In genomic region chr11:81504791-81505430, GRCm38 (mm10) we compare ENCODE assay signal across 19 mouse cellular contexts.
A peak's percentile ranks its signal among the peaks of the same experiment; 100 is the strongest.
DNase-seq lines count a peak whose midpoint lies in the region; ATAC-seq and TF ChIP-seq lines count a peak whose summit lies in the region.
"Had no signal": no experiment of that assay in that cellular context is flagged by ENCODE, and none has a peak within 500 bp of the region (broad histone marks: within the 10 kb centered on the region; RNA-seq: fewer than 3 reads in every experiment).

No protein-coding gene starts in this region.

- peak; percentile 24 for DNase-seq in forebrain, embryonic 11.5 days (ENCODE audit: low spot score)
- DNase-seq in midbrain, embryonic 10.5 days (ENCODE audit: low spot score) = no peak
- DNase-seq in midbrain, postnatal 0 days (ENCODE audit: low spot score) = no peak
- DNase-seq in embryonic facial prominence, embryonic 10.5 days (ENCODE audit: low spot score) = no peak
- no peak for DNase-seq in left cerebral cortex, adult 2 months (ENCODE audit: extremely low spot score in 1 of 2, low spot score in 2 of 2)
- DNase-seq in gastrocnemius, postnatal 36 days = no peak
- DNase-seq: adrenal gland, adult 8-10 months; cerebellum, adult 11 months; cerebellum, adult 8-10 months; cerebellum, postnatal 14 days; embryo, embryonic 11 days; gastrocnemius, postnatal 14 days; heart, postnatal 4 days had no signal

- no peak overlapping the region for H3K4me2 ChIP-seq in forebrain, embryonic 11.5 days (ENCODE audit: low read depth, low read length, severe bottlenecking)
- no peak overlapping the region for H3K4me2 ChIP-seq in forebrain, embryonic 12.5 days
- H3K4me2 ChIP-seq in midbrain, postnatal 0 days (ENCODE audit: low read depth, low read length, poor library complexity, severe bottlenecking) = no peak overlapping the region
- H3K4me2 ChIP-seq: heart, embryonic 13.5 days; hindbrain, embryonic 14.5 days; intestine, embryonic 15.5 days had no signal

- ATAC-seq in forebrain, embryonic 11.5 days (replicated peaks; ENCODE audit: low FRiP score) = no peak
- ATAC-seq in forebrain, embryonic 12.5 days (ENCODE audit: low FRiP score) = no peak
- no peak for ATAC-seq in midbrain, postnatal 0 days (ENCODE audit: low FRiP score)
- ATAC-seq: forebrain, embryonic 16.5 days; intestine, embryonic 15.5 days; Patski had no signal

- TF ChIP-seq CTCF in midbrain, postnatal 0 days (IDR thresholded peaks at IDR 0.05) = no peak
- TF ChIP-seq CTCF in left cerebral cortex, adult 2 months (IDR thresholded peaks at IDR 0.05) = no peak

- no peak overlapping the region for H3K9ac ChIP-seq in forebrain, embryonic 11.5 days (ENCODE audit: low read length)
- no peak overlapping the region for H3K9ac ChIP-seq in forebrain, embryonic 12.5 days
- no peak overlapping the region for H3K9ac ChIP-seq in midbrain, postnatal 0 days (replicated peaks; ENCODE audit: low read length, poor library complexity, severe bottlenecking)
- H3K9ac ChIP-seq: heart, embryonic 13.5 days; hindbrain, embryonic 14.5 days; intestine, embryonic 15.5 days had no signal

- no peak overlapping the region for H3K4me3 ChIP-seq in forebrain, embryonic 11.5 days (ENCODE audit: low read depth, low read length)
- H3K4me3 ChIP-seq in forebrain, embryonic 12.5 days (replicated peaks) = no peak overlapping the region
- H3K4me3 ChIP-seq in midbrain, embryonic 10.5 days = no peak overlapping the region
- H3K4me3 ChIP-seq in midbrain, postnatal 0 days (ENCODE audit: low read depth, low read length) = no peak overlapping the region
- no peak overlapping the region for H3K4me3 ChIP-seq in embryonic facial prominence, embryonic 10.5 days
- H3K4me3 ChIP-seq in left cerebral cortex, adult 2 months = no peak overlapping the region
- H3K4me3 ChIP-seq: heart, embryonic 13.5 days; intestine, embryonic 15.5 days had no signal

- no peak overlapping the region for H3K27ac ChIP-seq in forebrain, embryonic 11.5 days (ENCODE audit: low read depth, low read length)
- H3K27ac ChIP-seq in forebrain, embryonic 12.5 days = no peak overlapping the region
- peak overlapping the region; percentile 58; the same call in 1 of the 2 replicates for H3K27ac ChIP-seq in midbrain, embryonic 10.5 days (replicated peaks)
- H3K27ac ChIP-seq in midbrain, postnatal 0 days (ENCODE audit: low read depth, low read length) = no peak overlapping the region
- 0 out of 2 replicates have a peak overlapping the region, but pooled peaks have one; percentile 19 for H3K27ac ChIP-seq in embryonic facial prominence, embryonic 10.5 days (replicated peaks)
- no peak overlapping the region for H3K27ac ChIP-seq in left cerebral cortex, adult 2 months
- H3K27ac ChIP-seq: heart, embryonic 13.5 days; hindbrain, embryonic 14.5 days; intestine, embryonic 15.5 days had no signal

- no peaks in the 10 kb centered on the region for H3K9me3 ChIP-seq in forebrain, embryonic 11.5 days (ENCODE audit: control insufficient read depth, low read length)
- no peaks in the 10 kb centered on the region for H3K9me3 ChIP-seq in forebrain, embryonic 12.5 days
- no peaks in the 10 kb centered on the region for H3K9me3 ChIP-seq in midbrain, embryonic 10.5 days (replicated peaks)
- no peaks in the 10 kb centered on the region for H3K9me3 ChIP-seq in midbrain, postnatal 0 days (ENCODE audit: low read length)
- no peaks in the 10 kb centered on the region for H3K9me3 ChIP-seq in embryonic facial prominence, embryonic 10.5 days
- H3K9me3 ChIP-seq: heart, embryonic 13.5 days; intestine, embryonic 15.5 days had no signal

- no peaks in the 10 kb centered on the region for H3K27me3 ChIP-seq in forebrain, embryonic 11.5 days (ENCODE audit: control insufficient read depth, insufficient read depth, low read length)
- H3K27me3 ChIP-seq in forebrain, embryonic 12.5 days = no peaks in the 10 kb centered on the region
- no peaks in the 10 kb centered on the region; the same call in 1 of the 2 replicates for H3K27me3 ChIP-seq in midbrain, embryonic 10.5 days (ENCODE audit: low read depth, poor library complexity, severe bottlenecking)
- no peaks in the 10 kb centered on the region for H3K27me3 ChIP-seq in midbrain, postnatal 0 days (ENCODE audit: insufficient read depth, low read length)
- H3K27me3 ChIP-seq in embryonic facial prominence, embryonic 10.5 days (replicated peaks; ENCODE audit: low read depth, poor library complexity, severe bottlenecking) = no peaks in the 10 kb centered on the region; the same call in 1 of the 2 replicates
- H3K27me3 ChIP-seq: heart, embryonic 13.5 days; intestine, embryonic 15.5 days had no signal

- H3K36me3 ChIP-seq in forebrain, embryonic 11.5 days (ENCODE audit: control insufficient read depth, insufficient read depth, low read length) = no peaks in the 10 kb centered on the region
- no peaks in the 10 kb centered on the region for H3K36me3 ChIP-seq in forebrain, embryonic 12.5 days (replicated peaks)
- H3K36me3 ChIP-seq in midbrain, embryonic 10.5 days = no peaks in the 10 kb centered on the region
- no peaks in the 10 kb centered on the region for H3K36me3 ChIP-seq in midbrain, postnatal 0 days (ENCODE audit: insufficient read depth, low read length)
- no peaks in the 10 kb centered on the region for H3K36me3 ChIP-seq in embryonic facial prominence, embryonic 10.5 days (replicated peaks)
- H3K36me3 ChIP-seq: heart, embryonic 13.5 days; intestine, embryonic 15.5 days had no signal

- intact Hi-C loops in left cerebral cortex, adult 2 months (cut with DNase I) = loop anchor here (5.0 kb wide), 1 partner anchor 128 kb away; no protein-coding TSS in a partner anchor
- intact Hi-C loops in gastrocnemius, postnatal 36 days (cut with DNase I) = no loop called here

- WGBS in forebrain, embryonic 11.5 days = 80% methylated on average over 8 of the region's 8 CpGs
- 86% methylated on average over 8 of the region's 8 CpGs for WGBS in forebrain, embryonic 12.5 days
- WGBS in midbrain, embryonic 10.5 days = 82% methylated on average over 8 of the region's 8 CpGs
- WGBS in midbrain, postnatal 0 days = 81% methylated on average over 8 of the region's 8 CpGs
- 82% methylated on average over 8 of the region's 8 CpGs for WGBS in embryonic facial prominence, embryonic 10.5 days

- H3K4me1 ChIP-seq in forebrain, embryonic 11.5 days (replicated peaks; ENCODE audit: control insufficient read depth, insufficient read depth, low read length) = peaks cover 10% of the 10 kb centered on the region; the same call in 1 of the 2 replicates
- H3K4me1 ChIP-seq in forebrain, embryonic 12.5 days = peaks cover 34% of the 10 kb centered on the region
- peaks cover 51% of the 10 kb centered on the region for H3K4me1 ChIP-seq in midbrain, embryonic 10.5 days
- no peaks in the 10 kb centered on the region for H3K4me1 ChIP-seq in midbrain, postnatal 0 days (ENCODE audit: insufficient read depth, low read length)
- H3K4me1 ChIP-seq in embryonic facial prominence, embryonic 10.5 days = peaks cover 46% of the 10 kb centered on the region
- H3K4me1 ChIP-seq: intestine, embryonic 15.5 days had no signal

Comparison
In these comparisons a context has a peak if more than half of its experiments do, and no peak if none do; other contexts are left out.
1. H3K27ac ChIP-seq: peak in midbrain, embryonic 10.5 days (single experiment) and embryonic facial prominence, embryonic 10.5 days (single experiment); none in forebrain, embryonic 11.5 days (single experiment), forebrain, embryonic 12.5 days (single experiment), midbrain, postnatal 0 days (single experiment) and left cerebral cortex, adult 2 months (single experiment).